Mouse (Mus musculus) heart, embryonic 11.5 days (tissue): Measurements from ENCODE around the gene Traip. TPM values are rescaled to one million over a fixed set of nuclear protein-coding genes. Genes with fewer than 3 reads are reported as not detected.
A peak's percentile ranks its signal among the peaks of the same experiment; 100 is the strongest.

ENCODE experiments used
- ATAC-seq: fragments of 200-750 bp; cut with Nextera tagmentation; replicated peaks from 2 replicates; pipeline ENCODE4 v1.8.0; 2017; ENCODE audit warnings: moderate library complexity; ENCODE audit not compliant: insufficient number of reproducible peaks, low FRiP score, low TSS enrichment
- H3K27ac ChIP-seq: fragments of 300-500 bp; sonication (generic); 2 replicates; pipeline ENCODE4 v1.5.1; 2014; ENCODE audit warnings: mild to moderate bottlenecking, low read depth, low read length
- H3K27me3 ChIP-seq: fragments of 300-500 bp; sonication (generic); 2 replicates; pipeline ENCODE4 v1.6.1; 2014; ENCODE audit warnings: mild to moderate bottlenecking, low read length, mixed read lengths; ENCODE audit not compliant: control insufficient read depth, insufficient read depth
- H3K36me3 ChIP-seq: fragments of 300-500 bp; sonication (generic); 2 replicates; pipeline ENCODE4 v1.6.1; 2014; ENCODE audit warnings: mild to moderate bottlenecking, low read length, moderate library complexity, mixed read lengths; ENCODE audit not compliant: control insufficient read depth, insufficient read depth
- H3K4me1 ChIP-seq: fragments of 300-500 bp; sonication (generic); 2 replicates; pipeline ENCODE4 v1.6.1; 2014; ENCODE audit warnings: low read length; ENCODE audit not compliant: control insufficient read depth, insufficient read depth
- H3K4me2 ChIP-seq: fragments of 300-500 bp; sonication (generic); 2 replicates; pipeline ENCODE4 v1.6.1; 2014; ENCODE audit warnings: mild to moderate bottlenecking, moderate library complexity
- H3K4me3 ChIP-seq: fragments of 300-500 bp; sonication (generic); 2 replicates; pipeline ENCODE4 v1.5.1; 2014; ENCODE audit warnings: low read depth, low read length
- H3K9ac ChIP-seq: fragments of 300-500 bp; sonication (generic); 2 replicates; pipeline ENCODE4 v1.6.1; 2014; ENCODE audit warnings: mild to moderate bottlenecking, low read depth, low read length, moderate library complexity
- H3K9me3 ChIP-seq: fragments of 300-500 bp; sonication (generic); replicated peaks from 2 replicates; pipeline ENCODE4 v1.6.1; 2016; ENCODE audit warnings: low read length; ENCODE audit not compliant: control insufficient read depth
- WGBS: fragments of 180-500 bp; shearing (Covaris S2); extraction: QIAGEN DNeasy Blood & Tissue Kit; methylation state at CpG from one replicate; pipeline ENCODE4 v1.1.7; 2014; ENCODE audit not compliant: insufficient replicate concordance; 5-methylcytosine and 5-hydroxymethylcytosine counted together
- polyA plus RNA-seq: library from polyadenylated mRNA; unstranded; fragments of >200 nt; fragmentation: Nextera tagmentation; extraction: Ambion mirVana; gene quantifications from 2 replicates; pipeline ENCODE4 v1.2.1, GENCODE M21; 2014

The Traip gene
- polyA plus RNA-seq, 1 experiment from 2014 or later = 14.5 TPM

GRCm38 (mm10) chr9:107994464-107994863 is 44.5 kb downstream of the Traip start:
- peaks cover 6% of the 10 kb centered on the region for H3K4me1 ChIP-seq
- 21% methylated on average over 2 of the region's 2 CpGs for WGBS
- H3K27ac ChIP-seq = peak overlapping the region; percentile 17; the same call in 1 of the 2 replicates
- H3K4me3 ChIP-seq = no peak overlapping the region
- no peak overlapping the region for H3K4me2 ChIP-seq
- H3K9me3 ChIP-seq = no peaks in the 10 kb centered on the region
- H3K9ac ChIP-seq = no peak overlapping the region
- no peaks in the 10 kb centered on the region for H3K36me3 ChIP-seq
- H3K27me3 ChIP-seq = no peaks in the 10 kb centered on the region
- no peak for ATAC-seq

- Histone ChIP-seq H3K4me2 (no peak overlapping the region), H3K36me3 (no peaks in the 10 kb centered on the region), H3K4me1 (peaks cover 6% of the 10 kb centered on the region), H3K9ac (no peak overlapping the region), H3K27me3 (no peaks in the 10 kb centered on the region), H3K4me3 (no peak overlapping the region), H3K9me3 (no peaks in the 10 kb centered on the region), H3K27ac (no peak overlapping the region)
- ATAC-seq = no peak
- WGBS = 93% methylated on average over 21 of the region's 21 CpGs
Observed at GRCm38 (mm10) chr9:107995513-107995912, 45.6 kb downstream of the Traip start.

- 83% methylated on average over 5 of the region's 5 CpGs for WGBS
- peaks cover 6% of the 10 kb centered on the region for H3K4me1 ChIP-seq
- H3K9ac ChIP-seq = no peak within 1 kb of the TSS
- H3K27me3 ChIP-seq = no peaks in the 10 kb centered on the region
- H3K4me2 ChIP-seq = no peak within 1 kb of the TSS
- H3K9me3 ChIP-seq = no peaks in the 10 kb centered on the region
- no peak for ATAC-seq
- no peak within 1 kb of the TSS for H3K27ac ChIP-seq
- H3K36me3 ChIP-seq = no peaks in the 10 kb centered on the region
- no peak within 1 kb of the TSS for H3K4me3 ChIP-seq
Observed at GRCm38 (mm10) chr9:107996049-107996448, 46.1 kb downstream of the Traip start, which contains the start of gene Gm20662. TSS of gene Gm20662 (plus strand) at chr9:107996349.

GRCm38 (mm10) chr9:108001922-108002770 is 52.2 kb downstream of the Traip start, which contains the start of gene Ip6k1:
TSS of gene Ip6k1 (plus strand) at chr9:108002501.
- Histone ChIP-seq H3K36me3 (no peaks in the 10 kb centered on the region), H3K4me3 (peak within 1 kb of the TSS; percentile 98), H3K4me1 (peaks cover 21% of the 10 kb centered on the region), H3K27ac (peak within 1 kb of the TSS; percentile 93), H3K4me2 (peak within 1 kb of the TSS; percentile 95), H3K9ac (peak within 1 kb of the TSS; percentile 97), H3K9me3 (no peaks in the 10 kb centered on the region), H3K27me3 (no peaks in the 10 kb centered on the region)
- ATAC-seq = peak; percentile 97
- WGBS = under 1% methylated on average over 50 of the region's 51 CpGs

- Histone ChIP-seq H3K27ac (peak overlapping the region; percentile 93), H3K9me3 (no peaks in the 10 kb centered on the region), H3K9ac (peak overlapping the region; percentile 97), H3K27me3 (no peaks in the 10 kb centered on the region), H3K36me3 (no peaks in the 10 kb centered on the region), H3K4me3 (peak overlapping the region; percentile 98), H3K4me2 (peak overlapping the region; percentile 77), H3K4me1 (peaks cover 21% of the 10 kb centered on the region)
- peak; percentile 32 for ATAC-seq
- WGBS = under 1% methylated on average over 50 of the region's 50 CpGs
Observed at GRCm38 (mm10) chr9:108002778-108003530, 53.0 kb downstream of the Traip start.

- ATAC-seq = no peak
- Histone ChIP-seq H3K27ac (no peak overlapping the region), H3K4me3 (peak overlapping the region; percentile 98), H3K4me1 (peaks cover 21% of the 10 kb centered on the region), H3K27me3 (no peaks in the 10 kb centered on the region), H3K4me2 (peak overlapping the region; percentile 77), H3K9me3 (no peaks in the 10 kb centered on the region), H3K9ac (peak overlapping the region; percentile 97), H3K36me3 (no peaks in the 10 kb centered on the region; the same call in 1 of the 2 replicates)
- WGBS = 33% methylated on average over 8 of the region's 8 CpGs
Observed at GRCm38 (mm10) chr9:108003531-108003890, 53.6 kb downstream of the Traip start.

- WGBS = 88% methylated on average over 5 of the region's 5 CpGs
- Histone ChIP-seq H3K4me1 (peaks cover 18% of the 10 kb centered on the region), H3K27me3 (no peaks in the 10 kb centered on the region), H3K4me3 (no peak overlapping the region), H3K9ac (no peak overlapping the region), H3K4me2 (no peak overlapping the region), H3K36me3 (peaks cover 7% of the 10 kb centered on the region), H3K9me3 (no peaks in the 10 kb centered on the region), H3K27ac (no peak overlapping the region)
- ATAC-seq = no peak
Observed at GRCm38 (mm10) chr9:108008041-108008440, 58.1 kb downstream of the Traip start.

GRCm38 (mm10) chr9:108010385-108010784 is 60.4 kb downstream of the Traip start:
- H3K4me2 ChIP-seq = no peak overlapping the region
- H3K36me3 ChIP-seq = peaks cover 7% of the 10 kb centered on the region
- no peak for ATAC-seq
- no peak overlapping the region for H3K4me3 ChIP-seq
- no peaks in the 10 kb centered on the region for H3K9me3 ChIP-seq
- peaks cover under 1% of the 10 kb centered on the region; the same call in 1 of the 2 replicates for H3K4me1 ChIP-seq
- H3K9ac ChIP-seq = no peak overlapping the region
- no peak overlapping the region for H3K27ac ChIP-seq
- no peaks in the 10 kb centered on the region for H3K27me3 ChIP-seq
